Mouse (Mus musculus) left cerebral cortex, adult 2 months (tissue): ENCODE measurements around the gene Agbl5. TPM values are rescaled to one million over a fixed set of nuclear protein-coding genes. Genes with fewer than 3 reads are reported as not detected.
A peak's percentile ranks its signal among the peaks of the same experiment; 100 is the strongest.

ENCODE experiments used
- DNase-seq, 2 experiments: peaks; one replicate each; pipeline ENCODE4 v3.0.0; 2021 to 2022; ENCODE audit warnings: low spot score in 2 of 2, mixed read lengths in 1 of 2; ENCODE audit errors: extremely low spot score in 1 of 2
- H3K27ac ChIP-seq: fragments of 200-600 bp; 2 replicates; pipeline ENCODE4 v1.8.1; 2022
- H3K4me3 ChIP-seq: fragments of 200-600 bp; 2 replicates; pipeline ENCODE4 v1.8.1; 2022
- CTCF ChIP-seq: fragments of 200-600 bp; IDR thresholded peaks from 2 replicates; pipeline ENCODE4 v1.8.1; 2022; ENCODE audit warnings: antibody characterized with exemption, mild to moderate bottlenecking, moderate library complexity
- intact Hi-C: fragments of 180-260 bp; cut with DNase I; formaldehyde crosslinking; loops from one replicate; pipeline ENCODE4 v1.15.1; 2025
- total RNA-seq, 2 experiments: library from RNA; stranded (reverse); gene quantifications; 2 replicates each; pipeline ENCODE4 v1.2.3; 2021

The Agbl5 gene
- total RNA-seq, 2 experiments from 2014 or later, result 17.2 to 17.8 TPM

GRCm38 (mm10) chr5:30922581-30923041, 34.1 kb downstream of the Agbl5 start:
- DNase-seq, result no peak
- intact Hi-C loops, result loop anchor here (10.0 kb wide), 1 partner anchor 1532 kb away; the partner anchor contains the start of gene Ppp1cb
- no peak for TF ChIP-seq CTCF
- Histone ChIP-seq H3K4me3 (no peak overlapping the region), H3K27ac (no peak overlapping the region; the same call in 1 of the 2 replicates)

DNA sequence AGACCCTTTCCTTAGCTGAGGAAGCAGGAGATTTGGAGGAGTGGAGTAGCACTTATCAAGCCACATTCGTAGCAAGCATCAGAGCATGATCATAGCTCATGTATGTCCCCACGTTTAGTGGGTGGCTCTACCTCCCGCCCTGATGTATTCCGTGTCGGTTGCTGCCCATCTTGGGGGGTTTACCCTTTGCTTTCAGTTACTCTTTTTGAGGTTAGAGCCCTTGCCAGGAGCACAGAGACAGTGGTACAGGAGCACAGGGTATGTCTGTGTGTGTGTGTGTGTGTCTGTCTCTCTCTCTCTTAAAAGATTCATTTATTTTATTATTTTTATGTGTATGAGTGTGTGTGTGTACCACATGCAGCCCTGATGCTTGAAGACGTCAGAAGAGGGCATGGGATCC, 34.6 kb downstream of the Agbl5 start:
- no peak for DNase-seq
- Histone ChIP-seq H3K27ac (no peak overlapping the region), H3K4me3 (no peak overlapping the region)
- TF ChIP-seq CTCF, result no peak
- intact Hi-C loops, result loop anchor here (10.0 kb wide), 1 partner anchor 1532 kb away; the partner anchor contains the start of gene Ppp1cb

DNA sequence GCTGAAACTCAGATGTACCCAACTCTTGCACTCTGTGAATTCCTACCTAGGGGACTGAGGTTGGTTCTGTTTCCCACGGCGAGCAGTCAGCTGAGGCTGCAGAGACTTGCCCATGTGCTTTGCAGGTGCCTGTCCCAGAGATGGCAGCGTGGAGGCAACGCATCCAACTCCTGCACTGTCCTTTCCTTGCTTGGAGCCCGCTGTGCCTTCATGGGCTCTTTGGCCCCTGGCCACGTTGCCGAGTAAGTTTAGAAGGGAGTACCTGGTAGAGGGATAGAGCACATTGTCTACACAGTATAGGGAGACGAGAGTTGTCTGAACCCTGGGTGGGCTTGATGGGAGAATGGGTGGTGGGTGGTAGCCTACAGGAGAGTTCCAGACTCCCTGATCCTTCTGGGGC, 36.1 kb downstream of the Agbl5 start:
- no peak overlapping the region for H3K27ac ChIP-seq
- no peak for TF ChIP-seq CTCF
- intact Hi-C loops, result loop anchor here (10.0 kb wide), 1 partner anchor 1530 kb away; the partner anchor contains the start of gene Ppp1cb
- no peak overlapping the region for H3K4me3 ChIP-seq
- no peak for DNase-seq

DNA sequence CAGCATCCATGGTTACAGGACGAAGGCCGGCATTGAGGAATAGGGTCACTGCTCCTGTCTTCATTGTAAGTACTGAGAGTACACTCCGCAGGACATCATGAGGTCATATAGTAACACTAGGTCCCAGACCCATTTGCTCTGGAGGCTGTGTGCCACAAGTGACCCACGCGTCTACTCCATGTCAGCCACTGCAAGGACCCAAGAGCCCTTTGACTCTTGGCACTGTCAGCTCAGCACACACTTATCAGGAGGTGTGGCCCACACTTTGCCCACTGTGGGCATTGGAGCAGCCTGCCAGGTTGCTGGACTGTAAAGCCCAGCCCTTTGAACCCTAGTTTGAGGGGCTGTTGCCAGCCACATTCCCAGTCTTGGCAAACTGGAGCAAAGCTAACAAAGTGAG, 36.7 kb downstream of the Agbl5 start:
- Histone ChIP-seq H3K27ac (no peak overlapping the region), H3K4me3 (no peak overlapping the region)
- DNase-seq, result no peak
- intact Hi-C loops, result loop anchor here (10.0 kb wide), 1 partner anchor 1530 kb away; the partner anchor contains the start of gene Ppp1cb
- no peak for TF ChIP-seq CTCF

DNA sequence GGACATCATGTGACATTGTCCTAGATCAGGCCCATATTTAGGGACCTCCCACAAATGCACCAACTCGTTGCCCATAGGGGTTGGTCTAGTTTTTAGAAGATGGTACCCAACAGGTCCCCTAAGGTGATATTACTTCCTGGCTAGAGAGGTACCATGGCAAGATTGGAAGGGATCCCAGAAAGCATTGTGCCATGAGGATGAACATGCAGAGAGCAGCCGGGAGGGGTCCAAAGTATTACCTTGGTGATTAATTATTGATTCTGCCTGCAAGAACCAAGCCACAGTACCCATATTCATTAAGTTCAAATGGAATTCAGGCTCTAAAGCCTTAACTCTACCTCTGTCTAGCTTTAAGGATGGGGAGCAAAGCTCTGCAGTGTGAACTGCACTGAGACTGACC, 37.6 kb downstream of the Agbl5 start:
- DNase-seq, result no peak
- intact Hi-C loops, result loop anchor here (10.0 kb wide), 1 partner anchor 1529 kb away; the partner anchor contains the start of gene Ppp1cb
- Histone ChIP-seq H3K4me3 (no peak overlapping the region), H3K27ac (no peak overlapping the region)
- TF ChIP-seq CTCF, result no peak

DNA sequence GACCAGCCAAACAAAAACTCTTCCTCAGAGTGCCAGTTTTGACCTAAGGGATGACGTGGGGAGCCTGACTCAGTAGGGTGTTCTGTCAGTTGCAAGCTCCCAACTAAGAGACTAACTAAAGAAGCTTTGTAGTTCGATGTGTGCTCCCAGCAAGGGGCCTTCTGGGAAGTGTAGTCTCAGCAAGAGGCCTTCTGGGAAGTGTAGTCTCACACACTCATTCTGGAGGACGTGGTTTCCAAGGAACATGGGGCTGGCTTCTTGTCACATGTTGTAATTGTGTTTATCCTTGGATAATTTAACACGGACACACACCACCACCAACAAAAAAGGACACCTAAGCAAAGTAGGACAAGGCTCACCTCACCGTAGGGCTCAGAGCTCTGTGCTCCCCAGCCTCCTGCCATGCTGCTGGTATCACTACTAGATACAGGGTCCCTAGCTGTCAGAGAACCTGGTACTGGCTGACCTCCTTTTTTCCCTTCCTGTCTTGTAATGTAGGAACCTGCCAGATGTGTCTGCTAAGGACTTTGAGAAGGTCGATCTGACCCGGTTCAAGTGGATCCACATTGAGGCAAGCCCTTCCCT, 39.5 kb downstream of the Agbl5 start:
- TF ChIP-seq CTCF, result no peak
- Histone ChIP-seq H3K27ac (peak overlapping the region; percentile 11; the same call in 1 of the 2 replicates), H3K4me3 (no peak overlapping the region)
- no peak for DNase-seq
- intact Hi-C loops, result loop anchor here (10.0 kb wide), 1 partner anchor 1527 kb away; the partner anchor contains the start of gene Ppp1cb

DNA sequence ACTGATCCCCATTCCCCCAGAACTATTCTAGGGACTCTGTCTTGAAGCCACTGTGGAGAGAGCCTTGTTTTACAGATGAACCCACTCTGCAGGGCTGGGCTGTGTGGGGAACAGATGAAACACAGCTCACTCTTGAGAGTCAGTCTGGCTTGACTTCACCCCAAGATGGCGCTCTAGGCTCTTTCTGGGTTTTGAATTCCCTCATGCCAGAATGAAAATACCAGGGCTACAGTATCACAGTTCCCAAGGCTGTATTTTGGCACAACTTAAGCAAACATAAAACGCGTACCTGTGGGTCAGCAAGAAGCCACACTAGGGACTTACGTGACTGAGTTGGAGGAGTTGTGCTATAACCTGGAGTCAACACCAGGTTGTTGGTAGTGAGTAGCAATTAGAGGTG, 41.6 kb downstream of the Agbl5 start:
- no peak overlapping the region for H3K4me3 ChIP-seq
- peak; percentile 72 to 80 for DNase-seq
- H3K27ac ChIP-seq, result no peak overlapping the region
- intact Hi-C loops, result loop anchor here (1.0 to 5.0 kb wide), 2 partner anchors 74 to 177 kb away; partner anchors contain the start of genes Dnajc5g and Slc30a3
- peak; percentile 82 for TF ChIP-seq CTCF

DNA sequence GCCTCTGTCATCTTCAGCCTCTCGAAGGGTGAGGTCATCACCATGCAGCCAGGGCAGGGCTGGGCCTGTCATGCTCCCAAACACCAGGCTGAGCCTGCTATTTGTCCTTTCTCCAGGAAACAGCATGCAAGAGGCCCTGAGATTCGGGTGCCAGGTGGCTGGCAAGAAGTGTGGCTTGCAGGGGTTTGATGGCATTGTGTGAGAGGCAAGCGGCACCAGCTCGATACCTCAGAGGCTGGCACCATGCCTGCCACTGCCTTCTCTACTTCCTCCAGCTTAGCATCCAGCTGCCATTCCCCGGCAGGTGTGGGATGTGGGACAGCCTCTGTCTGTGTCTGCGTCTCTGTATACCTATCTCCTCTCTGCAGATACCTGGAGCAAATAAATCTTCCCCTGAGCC, 42.4 kb downstream of the Agbl5 start:
- TF ChIP-seq CTCF, result no peak
- intact Hi-C loops, result loop anchor here (1.0 to 5.0 kb wide), 2 partner anchors 73 to 176 kb away; partner anchors contain the start of genes Dnajc5g and Slc30a3
- no peak overlapping the region for H3K27ac ChIP-seq

DNA sequence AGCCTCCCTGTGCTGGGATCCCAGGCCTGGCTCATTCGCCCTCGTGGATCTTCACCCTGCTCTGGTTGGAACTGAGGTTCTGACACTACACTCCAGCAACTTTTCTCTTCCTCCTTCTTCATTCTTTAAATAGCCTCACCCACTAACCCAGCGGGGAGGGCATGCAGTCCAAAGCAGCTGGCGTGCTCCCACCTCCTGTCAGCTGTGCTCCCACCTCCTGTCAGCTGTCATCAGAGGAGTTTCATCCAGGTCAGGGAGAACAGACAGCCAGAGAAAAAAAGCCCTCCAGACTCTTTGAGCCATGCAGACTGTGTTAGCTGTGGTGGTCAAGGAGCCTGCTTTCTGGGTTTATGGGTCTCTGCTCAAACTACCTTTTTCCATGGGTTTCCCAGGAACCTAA, 42.9 kb downstream of the Agbl5 start:
- Histone ChIP-seq H3K27ac (no peak overlapping the region), H3K4me3 (no peak overlapping the region)
- intact Hi-C loops, result loop anchor here (5.0 kb wide), 1 partner anchor 176 kb away; the partner anchor contains the start of genes Dnajc5g and Slc30a3
- no peak for TF ChIP-seq CTCF
- DNase-seq, result no peak

More for the DNA sequence above, 42.4 kb downstream of the Agbl5 start:
- DNase-seq, result no peak
- H3K4me3 ChIP-seq, result no peak overlapping the region

DNA sequence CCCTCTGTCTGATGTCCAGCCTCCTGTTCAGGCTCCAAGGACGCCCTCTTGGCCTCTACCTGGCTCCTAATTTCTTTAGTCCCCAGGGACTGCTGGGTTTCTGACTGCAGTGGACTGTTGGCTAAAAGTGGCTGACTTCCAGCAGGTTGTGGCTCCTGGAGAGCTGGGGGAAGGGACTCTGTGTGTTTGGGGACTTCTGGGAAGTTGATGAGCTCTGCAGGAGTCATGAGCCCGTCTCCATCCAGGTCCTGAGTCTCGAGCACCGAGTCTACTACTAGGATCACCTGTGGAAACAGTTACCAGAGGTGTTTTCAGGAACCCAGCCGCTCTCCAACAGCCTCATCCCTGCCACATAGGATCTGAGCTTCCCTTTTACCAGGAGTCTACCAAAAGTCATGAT, 45.2 kb downstream of the Agbl5 start:
- TF ChIP-seq CTCF, result no peak
- DNase-seq, result no peak
- Histone ChIP-seq H3K4me3 (no peak overlapping the region), H3K27ac (no peak overlapping the region)
- intact Hi-C loops, result loop anchor here (5.0 kb wide), 1 partner anchor 174 kb away; the partner anchor contains the start of genes Dnajc5g and Slc30a3

DNA sequence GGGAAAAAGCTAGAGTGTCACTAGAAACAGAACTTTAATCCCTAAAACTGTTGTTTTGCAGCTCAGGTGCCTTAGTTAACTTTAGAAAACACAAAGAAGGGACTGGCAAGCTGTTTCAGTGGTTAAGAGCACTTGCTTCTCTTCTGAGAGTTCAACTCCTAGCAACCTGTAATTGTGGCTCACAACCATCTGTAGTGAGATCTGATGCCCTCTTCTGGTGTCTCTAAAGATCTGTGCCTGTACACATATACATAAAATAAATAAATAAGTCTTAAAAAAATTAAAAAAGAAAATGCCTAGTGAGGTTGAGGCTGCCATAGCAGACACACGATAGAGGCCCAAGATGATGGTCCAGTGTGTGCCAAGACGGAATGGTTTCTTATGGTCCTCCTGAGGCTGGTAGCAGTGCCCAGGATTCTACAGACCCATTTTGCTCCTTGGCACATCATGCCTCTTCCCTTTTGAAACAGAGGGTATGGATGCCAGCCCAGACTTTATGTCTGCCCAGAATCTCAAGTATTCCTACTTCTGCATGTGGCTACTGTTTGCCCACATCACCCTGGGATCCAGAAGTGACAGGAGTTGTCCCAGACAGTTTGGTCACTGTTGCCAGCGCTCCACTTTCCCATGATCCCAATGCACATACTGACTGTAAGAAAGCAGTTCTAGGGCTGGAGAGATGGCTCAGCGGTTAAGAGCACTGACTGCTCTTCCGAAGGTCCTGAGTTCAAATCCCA, 46.4 kb downstream of the Agbl5 start:
- Histone ChIP-seq H3K4me3 (no peak overlapping the region), H3K27ac (no peak overlapping the region)
- intact Hi-C loops, result loop anchor here (5.0 kb wide), 1 partner anchor 172 kb away; the partner anchor contains the start of genes Dnajc5g and Slc30a3
- peak; percentile 40 for TF ChIP-seq CTCF
- DNase-seq, result no peak

GRCm38 (mm10) chr5:30943004-30943403, 54.5 kb downstream of the Agbl5 start:
- intact Hi-C loops, result no loop called here
- peak; percentile 45 for TF ChIP-seq CTCF
- H3K27ac ChIP-seq, result no peak overlapping the region
- no peak overlapping the region for H3K4me3 ChIP-seq
- DNase-seq, result no peak
